Mouse (Mus musculus): Measurements from ENCODE around the gene Cenpm. TPM values are rescaled to one million over a fixed set of nuclear protein-coding genes. Genes with fewer than 3 reads are reported as not detected.

Cenpm gene
- total and polyA plus RNA-seq, 2 experiments from 2014 or later, result 10.2 to 17.9 TPM

DNA sequence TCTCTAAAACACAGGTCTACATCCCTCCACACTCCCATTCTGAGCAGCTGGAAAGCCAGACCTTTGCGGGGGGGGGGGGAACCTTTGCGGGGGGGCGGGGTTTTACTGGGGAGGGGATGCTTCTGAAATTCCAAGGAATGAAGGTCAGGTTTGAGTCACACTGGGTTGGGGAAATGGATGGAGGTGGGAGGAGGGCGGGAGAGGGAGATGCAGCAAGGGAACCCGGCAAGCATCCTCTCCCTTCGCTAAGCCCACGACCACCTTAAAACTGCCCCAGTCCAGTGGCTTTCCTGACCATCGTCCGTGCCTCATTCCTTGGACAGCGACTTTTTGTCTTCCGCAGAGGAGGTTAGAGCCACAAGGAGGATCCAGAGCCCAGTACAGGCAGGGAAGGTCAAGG is 33.3 kb downstream of the Cenpm start:
- H3K4me3 ChIP-seq (ENCODE audit: low read depth, low read length), result peak overlapping the region; percentile 40
- no peak overlapping the region for H3K27ac ChIP-seq (ENCODE audit: low read depth, low read length)
- H3K27me3 ChIP-seq (ENCODE audit: insufficient read depth, low read length), result peaks cover 67% of the 10 kb centered on the region
- ATAC-seq (ENCODE audit: low FRiP score), result no peak
- no peaks in the 10 kb centered on the region for H3K9me3 ChIP-seq (ENCODE audit: low read length)
- no peak overlapping the region for H3K9ac ChIP-seq (replicated peaks; ENCODE audit: low read length, poor library complexity, severe bottlenecking)
- no peak for TF ChIP-seq CTCF (IDR thresholded peaks at IDR 0.05)
- peak overlapping the region; percentile 62 for H3K4me2 ChIP-seq (ENCODE audit: low read depth, low read length, poor library complexity, severe bottlenecking)
- H3K36me3 ChIP-seq (ENCODE audit: insufficient read depth, low read length), result no peaks in the 10 kb centered on the region; the same call in 1 of the 2 replicates
- no peak for DNase-seq (ENCODE audit: low spot score)
- peaks cover 12% of the 10 kb centered on the region; the same call in 1 of the 2 replicates for H3K4me1 ChIP-seq (ENCODE audit: insufficient read depth, low read length)
- WGBS, result 4% methylated on average over 11 of the region's 11 CpGs

- H3K9ac ChIP-seq (replicated peaks; ENCODE audit: low read length, poor library complexity, severe bottlenecking), result no peak overlapping the region
- no peak overlapping the region for H3K27ac ChIP-seq (ENCODE audit: low read depth, low read length)
- peaks cover 9% of the 10 kb centered on the region; the same call in 1 of the 2 replicates for H3K4me1 ChIP-seq (ENCODE audit: insufficient read depth, low read length)
- no peak for DNase-seq (ENCODE audit: low spot score)
- no peak overlapping the region for H3K4me3 ChIP-seq (ENCODE audit: low read depth, low read length)
- no peak for TF ChIP-seq CTCF (IDR thresholded peaks at IDR 0.05)
- peaks cover 68% of the 10 kb centered on the region for H3K27me3 ChIP-seq (ENCODE audit: insufficient read depth, low read length)
- no peaks in the 10 kb centered on the region; the same call in 1 of the 2 replicates for H3K36me3 ChIP-seq (ENCODE audit: insufficient read depth, low read length)
- ATAC-seq (ENCODE audit: low FRiP score), result no peak
- 62% methylated on average over 1 of the region's 1 CpGs for whole genome bisulfite sequencing
- no peaks in the 10 kb centered on the region for H3K9me3 ChIP-seq (ENCODE audit: low read length)
- no peak overlapping the region for H3K4me2 ChIP-seq (ENCODE audit: low read depth, low read length, poor library complexity, severe bottlenecking)
Measured at GRCm38 (mm10) chr15:82210801-82211200, 33.7 kb downstream of the Cenpm start.

GRCm38 (mm10) chr15:82209295-82210050 is 35.1 kb downstream of the Cenpm start:
- Histone ChIP-seq H3K9ac (replicated peaks; ENCODE audit: low read length, poor library complexity, severe bottlenecking) (no peak overlapping the region), H3K27me3 (ENCODE audit: insufficient read depth, low read length) (peaks cover 58% of the 10 kb centered on the region), H3K4me1 (ENCODE audit: insufficient read depth, low read length) (peaks cover 9% of the 10 kb centered on the region; the same call in 1 of the 2 replicates), H3K9me3 (ENCODE audit: low read length) (no peaks in the 10 kb centered on the region), H3K27ac (ENCODE audit: low read depth, low read length) (no peak overlapping the region), H3K36me3 (ENCODE audit: insufficient read depth, low read length) (peaks cover 8% of the 10 kb centered on the region; the same call in 1 of the 2 replicates), H3K4me3 (ENCODE audit: low read depth, low read length) (no peak overlapping the region), H3K4me2 (ENCODE audit: low read depth, low read length, poor library complexity, severe bottlenecking) (no peak overlapping the region)
- WGBS, result 85% methylated on average over 13 of the region's 13 CpGs
- no peak for ATAC-seq (ENCODE audit: low FRiP score)
- no peak for TF ChIP-seq CTCF (IDR thresholded peaks at IDR 0.05)
- no peak for DNase-seq (ENCODE audit: low spot score)

DNA sequence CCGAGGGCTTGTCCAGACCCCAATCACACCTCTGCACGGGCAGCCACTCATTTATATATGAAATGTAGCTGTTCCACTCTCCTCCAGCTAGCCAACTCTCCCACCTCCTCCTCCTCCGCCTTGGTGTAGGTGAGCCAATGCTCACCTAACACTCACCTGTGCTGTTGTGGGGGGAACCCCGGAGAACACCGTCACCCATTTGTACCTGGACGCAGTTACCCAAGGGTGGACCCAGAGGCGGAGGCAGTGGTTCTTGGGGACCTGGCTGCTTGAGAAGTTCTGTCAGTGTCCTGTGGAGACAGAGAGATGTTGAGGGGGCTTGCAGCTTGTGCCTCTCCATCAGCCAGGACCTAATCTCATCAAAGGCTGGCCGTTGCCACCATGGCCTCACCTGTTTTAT is 36.2 kb downstream of the Cenpm start:
- Histone ChIP-seq H3K9me3 (ENCODE audit: low read length) (no peaks in the 10 kb centered on the region), H3K36me3 (ENCODE audit: insufficient read depth, low read length) (peaks cover 19% of the 10 kb centered on the region), H3K9ac (replicated peaks; ENCODE audit: low read length, poor library complexity, severe bottlenecking) (no peak overlapping the region), H3K27ac (ENCODE audit: low read depth, low read length) (no peak overlapping the region), H3K4me2 (ENCODE audit: low read depth, low read length, poor library complexity, severe bottlenecking) (no peak overlapping the region), H3K4me1 (ENCODE audit: insufficient read depth, low read length) (peaks cover 9% of the 10 kb centered on the region; the same call in 1 of the 2 replicates), H3K4me3 (ENCODE audit: low read depth, low read length) (no peak overlapping the region), H3K27me3 (ENCODE audit: insufficient read depth, low read length) (peaks cover 55% of the 10 kb centered on the region)
- 84% methylated on average over 8 of the region's 8 CpGs for WGBS
- no peak for TF ChIP-seq CTCF (IDR thresholded peaks at IDR 0.05)
- DNase-seq (ENCODE audit: low spot score) (no peak), ATAC-seq (ENCODE audit: low FRiP score) (no peak)

- WGBS, result 20% methylated on average over 30 of the region's 30 CpGs
- DNase-seq (ENCODE audit: low spot score), result no peak
- H3K27me3 ChIP-seq (ENCODE audit: insufficient read depth, low read length), result peaks cover 52% of the 10 kb centered on the region
Measured at GRCm38 (mm10) chr15:82207504-82208219, 36.9 kb downstream of the Cenpm start.

More at GRCm38 (mm10) chr15:82207504-82208219, 36.9 kb downstream of the Cenpm start:
- peaks cover 26% of the 10 kb centered on the region for H3K36me3 ChIP-seq (ENCODE audit: insufficient read depth, low read length)
- H3K27ac ChIP-seq (ENCODE audit: low read depth, low read length), result no peak overlapping the region
- peak overlapping the region; percentile 18; the same call in 1 of the 2 replicates for H3K4me2 ChIP-seq (ENCODE audit: low read depth, low read length, poor library complexity, severe bottlenecking)
- H3K9ac ChIP-seq (replicated peaks; ENCODE audit: low read length, poor library complexity, severe bottlenecking), result no peak overlapping the region
- no peak for ATAC-seq (ENCODE audit: low FRiP score)
- H3K4me1 ChIP-seq (ENCODE audit: insufficient read depth, low read length), result peaks cover 9% of the 10 kb centered on the region; the same call in 1 of the 2 replicates
- no peaks in the 10 kb centered on the region for H3K9me3 ChIP-seq (ENCODE audit: low read length)
- TF ChIP-seq CTCF (IDR thresholded peaks at IDR 0.05), result peak; percentile 23; the same call in 1 of the 2 replicates
- no peak overlapping the region for H3K4me3 ChIP-seq (ENCODE audit: low read depth, low read length)
